Mouse (Mus musculus) lung, embryonic 16.5 days (tissue): ENCODE data around the gene Gpatch2. TPM values are rescaled to one million over a fixed set of nuclear protein-coding genes. Genes with fewer than 3 reads are reported as not detected.

Experiments used
- polyA plus RNA-seq: library from polyadenylated mRNA; unstranded; fragments of >200 nt; fragmentation: Nextera tagmentation; extraction: Ambion mirVana; gene quantifications from 2 replicates; pipeline ENCODE4 v1.2.1, GENCODE M21; 2015

The Gpatch2 gene
- polyA plus RNA-seq, 1 experiment from 2014 or later: 18.5 TPM

Other genes with a start within 250 kb of the Gpatch2 start
- 0.08 TPM in 1 of 2 replicates, not detected in the other for gene D1Pas1, start 248.1 kb upstream of the Gpatch2 start, polyA plus RNA-seq
- 2.7 and 3.4 TPM in 2 replicates for gene Spata17, start within 50 bp of the Gpatch2 start, polyA plus RNA-seq